Mouse (Mus musculus) common myeloid progenitor, adult 5-6 weeks (primary cell): ENCODE data around the gene Tmem178. TPM values are rescaled to one million over a fixed set of nuclear protein-coding genes. Genes with fewer than 3 reads are reported as not detected.
A peak's percentile ranks its signal among the peaks of the same experiment; 100 is the strongest.

Source experiments
- ATAC-seq: replicated peaks from 2 replicates; pipeline ENCODE4 v1.8.0; 2016; ENCODE audit warnings: low read depth, mild to moderate bottlenecking, moderate TSS enrichment, inconsistent platforms; ENCODE audit not compliant: poor library complexity, severe bottlenecking
- total RNA-seq: library from RNA; stranded (forward); fragments of 200-1000, 187-1606 nt; gene quantifications from 2 replicates; pipeline ENCODE4 v1.2.3, GENCODE M21; 2017

Gene Tmem178
- total RNA-seq, result not detected in 2 replicates

DNA sequence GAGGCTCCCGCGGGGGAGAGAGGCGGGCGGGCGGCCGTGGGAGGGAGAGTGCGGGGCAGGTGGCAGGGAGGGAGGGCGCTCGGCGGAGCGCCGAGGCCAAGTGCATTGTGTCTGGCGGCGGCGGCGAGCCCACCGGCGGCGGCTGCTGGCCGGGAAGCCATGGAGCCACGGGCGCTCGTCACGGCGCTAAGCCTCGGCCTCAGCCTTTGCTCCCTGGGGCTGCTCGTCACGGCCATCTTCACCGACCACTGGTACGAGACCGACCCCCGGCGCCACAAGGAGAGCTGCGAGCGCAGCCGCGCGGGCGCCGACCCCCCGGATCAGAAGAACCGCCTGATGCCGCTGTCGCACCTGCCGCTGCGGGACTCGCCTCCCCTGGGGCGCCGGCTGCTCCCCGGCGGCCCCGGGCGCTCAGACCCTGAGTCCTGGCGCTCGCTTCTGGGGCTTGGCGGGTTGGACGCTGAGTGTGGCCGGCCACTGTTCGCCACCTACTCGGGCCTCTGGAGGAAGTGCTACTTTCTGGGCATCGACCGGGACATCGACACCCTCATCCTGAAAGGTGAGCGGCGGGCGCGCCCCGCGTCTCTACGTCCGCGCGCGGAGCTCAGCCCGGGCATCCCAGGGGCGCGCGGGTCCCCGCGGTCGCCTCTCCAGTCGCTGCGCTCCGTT, at the start of gene Tmem178:
TSS of gene Tmem178 (plus strand) at position 103 of the 669 bp plus-strand sequence.
- peak; percentile 40 for ATAC-seq

DNA sequence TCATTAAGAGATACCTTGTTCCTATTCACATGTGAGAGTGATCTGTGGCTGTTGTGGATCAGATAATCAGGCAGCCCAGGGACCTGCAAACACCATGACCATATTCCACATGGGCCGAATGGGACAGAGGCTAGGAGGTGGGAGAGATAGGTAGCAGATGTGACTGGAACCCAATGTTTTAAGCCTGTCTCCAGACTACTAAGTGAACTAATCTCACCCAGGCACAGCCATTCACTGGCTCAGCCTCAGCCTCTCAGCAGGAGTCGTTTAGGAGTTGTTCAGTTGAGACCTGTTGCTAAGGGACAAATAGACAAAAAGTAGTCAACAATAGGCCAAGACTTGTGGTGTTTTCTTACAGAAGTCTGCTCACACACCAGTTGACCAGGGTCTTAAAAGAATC, 48.0 kb upstream of the Tmem178 start:
- ATAC-seq, result no peak

DNA sequence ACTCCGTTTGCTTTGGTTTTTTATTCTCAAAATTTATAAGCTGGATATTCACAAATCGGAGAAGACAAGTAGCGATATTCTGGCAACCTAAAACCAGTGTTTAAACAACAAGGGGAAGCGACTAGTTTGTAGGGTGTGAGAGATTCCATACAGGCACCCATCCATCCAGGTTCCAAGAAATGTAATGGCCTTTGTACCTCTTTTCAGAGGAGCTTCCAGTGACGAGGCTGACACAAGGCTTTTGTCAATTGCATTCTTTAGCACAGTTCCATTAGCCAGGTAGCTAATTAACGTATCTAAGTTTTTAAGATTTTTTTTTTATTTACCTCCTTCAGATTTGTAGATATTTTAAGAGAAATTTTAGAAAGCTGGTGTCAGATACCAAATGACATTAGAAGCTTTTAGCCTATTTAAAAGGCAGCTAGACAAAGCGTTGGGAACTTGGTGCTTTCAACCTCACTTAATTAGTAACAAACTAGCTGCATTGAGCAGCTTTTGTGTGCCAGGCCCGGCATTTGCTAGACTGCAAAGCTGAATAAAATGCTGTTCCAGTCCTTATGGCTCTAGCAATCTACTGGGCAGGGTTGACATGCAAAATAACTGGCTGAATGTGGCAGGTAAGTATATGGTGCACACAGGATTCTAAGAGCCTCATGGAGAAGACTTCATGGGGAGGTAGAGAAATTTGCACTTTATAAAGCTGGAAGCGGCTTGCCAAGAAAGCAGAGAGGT, 46.6 kb upstream of the Tmem178 start:
- ATAC-seq, result no peak

DNA sequence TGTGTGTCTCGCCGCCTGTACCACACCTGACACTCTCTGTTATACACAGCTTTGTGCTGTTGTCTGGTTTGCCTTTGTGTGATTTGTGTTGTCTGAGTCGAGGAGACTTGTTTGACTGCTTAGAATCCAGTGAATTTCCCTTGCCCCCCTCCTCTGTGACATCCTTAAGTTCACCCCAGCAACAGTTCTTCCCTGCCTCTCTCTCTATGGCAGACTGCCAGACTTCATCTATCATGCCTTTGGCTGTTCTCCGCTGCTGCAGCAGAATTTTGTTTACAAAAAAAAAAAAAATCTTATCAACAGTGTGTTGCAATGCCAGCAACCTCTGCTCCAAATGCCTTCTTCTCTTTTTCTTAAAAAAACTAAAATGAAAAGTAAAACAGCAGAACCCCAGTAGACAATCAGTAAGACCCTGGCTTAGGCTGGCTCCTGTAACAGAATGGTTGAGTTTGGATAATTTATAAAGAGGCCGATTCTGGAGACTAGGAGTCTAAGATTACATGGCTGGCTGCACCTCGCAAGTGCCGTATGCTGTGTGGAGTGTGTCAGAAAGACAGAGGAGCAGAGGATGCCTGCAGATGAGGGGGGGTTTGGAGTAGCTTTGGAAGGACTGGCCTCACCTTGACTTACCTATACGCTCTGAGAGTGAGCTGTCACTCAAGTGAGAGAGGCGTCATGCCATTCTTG, 44.8 kb upstream of the Tmem178 start:
- ATAC-seq, result peak; percentile 53

DNA sequence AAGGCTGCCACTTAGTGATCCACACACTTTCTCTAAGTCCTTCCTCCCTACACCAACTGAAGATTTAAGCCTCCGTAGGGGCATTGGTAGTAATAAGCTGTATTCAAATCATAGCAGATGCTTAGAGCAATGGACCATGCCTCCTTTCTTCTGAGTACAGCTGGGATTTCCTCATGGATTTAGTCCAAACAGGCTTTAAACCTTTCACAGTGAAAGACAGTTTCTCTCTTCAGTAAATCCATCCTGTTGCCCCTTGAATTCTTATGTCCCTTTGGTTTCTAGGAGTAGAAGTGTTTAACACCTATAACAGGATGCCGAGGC, 44.3 kb upstream of the Tmem178 start:
- ATAC-seq, result no peak

DNA sequence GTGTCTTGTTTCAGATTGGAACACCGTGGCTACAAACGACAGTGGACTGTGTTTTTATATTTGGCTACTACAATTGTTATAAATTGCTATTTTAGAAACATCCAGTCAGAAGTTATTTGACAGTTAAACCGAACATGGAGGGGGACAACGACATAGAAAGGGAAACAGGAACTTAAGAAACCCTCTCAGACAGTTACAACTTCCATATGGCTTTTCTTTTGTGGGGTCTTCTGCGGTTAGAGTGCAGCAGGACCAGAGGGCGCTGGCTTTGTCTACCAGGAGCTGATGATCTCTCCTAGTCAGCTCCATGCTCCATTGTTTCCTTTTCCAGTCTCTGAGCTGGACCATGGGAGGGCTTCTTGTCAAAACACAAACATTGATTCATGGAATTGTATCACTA, 42.5 kb upstream of the Tmem178 start:
- ATAC-seq, result peak; percentile 73

DNA sequence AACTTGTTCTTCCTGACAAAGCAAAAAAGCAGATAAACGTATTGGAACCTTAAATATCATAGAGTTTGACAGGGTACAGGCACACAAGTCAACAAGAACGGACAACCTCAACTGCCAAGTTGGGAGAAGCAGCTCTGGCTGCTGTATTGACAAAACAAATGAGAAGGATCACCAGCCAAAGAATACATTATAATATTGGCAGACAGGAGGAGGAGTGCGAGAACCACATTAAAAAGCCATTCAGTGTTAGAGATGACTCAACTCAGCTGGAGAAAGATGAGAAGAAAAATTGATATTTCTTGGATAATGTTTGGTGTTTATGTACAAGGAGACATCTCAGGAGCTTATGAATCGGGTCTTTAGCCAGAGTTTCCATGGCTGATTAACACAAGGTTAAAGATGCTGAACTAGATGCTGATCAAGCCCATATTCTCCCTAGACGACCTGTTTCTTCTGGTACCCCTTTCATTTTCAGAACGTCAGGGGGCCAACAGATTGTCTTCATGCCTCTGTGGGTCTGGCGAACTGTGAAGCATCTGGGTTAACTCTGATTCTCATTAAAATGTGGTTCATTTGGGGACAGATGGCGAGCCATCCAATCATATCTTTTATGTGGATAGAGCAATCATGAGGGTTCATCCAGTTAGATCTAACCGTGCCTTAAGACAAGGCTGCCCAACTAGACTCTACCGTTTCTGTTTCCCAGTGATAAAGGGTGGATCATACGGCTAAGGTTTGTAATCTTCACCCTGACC, 41.1 kb upstream of the Tmem178 start:
- ATAC-seq, result no peak

DNA sequence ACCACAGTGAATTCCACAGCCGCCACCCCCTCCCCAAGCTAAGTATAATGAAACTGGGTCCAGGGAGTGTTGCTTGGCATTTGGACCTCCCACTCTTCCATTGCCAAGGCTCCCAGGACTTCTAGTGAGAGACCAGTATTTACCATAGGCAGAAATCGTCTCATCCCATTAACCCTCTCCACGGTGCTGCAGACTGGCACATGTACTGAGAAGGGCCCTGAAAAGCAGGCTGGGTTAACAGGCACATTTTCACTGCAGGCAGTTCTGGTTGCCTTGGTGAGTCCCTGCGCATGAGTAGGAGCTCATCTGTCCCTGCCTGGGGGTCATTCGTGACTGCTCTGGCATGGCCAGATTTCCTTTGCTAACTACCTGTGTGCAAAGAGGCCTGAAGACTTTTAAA, 40.4 kb upstream of the Tmem178 start:
- no peak for ATAC-seq

DNA sequence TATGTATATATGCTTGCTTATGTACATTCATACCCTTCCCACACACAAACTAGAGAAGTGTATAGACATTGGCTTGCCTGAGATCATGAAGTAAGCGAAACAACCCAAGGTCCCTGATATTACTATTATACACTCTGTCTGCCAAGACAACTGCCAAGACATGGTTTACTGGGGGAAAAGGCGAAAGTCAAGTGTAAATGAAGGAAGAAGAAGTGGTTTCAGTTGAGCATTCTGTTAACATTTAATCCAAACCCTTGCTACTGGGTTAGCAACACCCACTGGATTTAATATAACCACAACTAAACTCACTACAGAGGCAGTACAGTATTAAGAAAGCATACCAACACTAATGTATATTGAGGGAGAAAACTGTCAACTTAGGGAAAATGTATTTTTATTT, 28.8 kb upstream of the Tmem178 start:
- no peak for ATAC-seq

DNA sequence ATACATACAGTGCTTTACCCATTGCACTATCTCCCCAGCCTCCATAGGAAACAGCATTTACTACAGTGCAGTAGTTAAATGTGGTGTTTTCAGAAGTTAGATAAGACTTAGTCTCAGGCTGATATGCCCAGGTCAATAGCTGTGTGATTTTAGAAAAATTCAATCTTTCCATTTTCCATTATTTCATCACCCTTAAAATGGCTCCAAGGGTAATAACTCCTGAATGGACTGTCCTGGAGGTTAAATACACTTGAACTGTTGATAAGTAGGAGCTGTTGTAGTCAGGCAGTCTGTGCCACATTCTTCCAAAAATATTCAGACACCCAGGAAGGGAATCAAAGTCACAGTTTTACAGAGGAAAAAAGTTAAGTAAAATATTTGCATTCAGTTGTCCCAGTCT, 25.2 kb upstream of the Tmem178 start:
- ATAC-seq, result no peak

DNA sequence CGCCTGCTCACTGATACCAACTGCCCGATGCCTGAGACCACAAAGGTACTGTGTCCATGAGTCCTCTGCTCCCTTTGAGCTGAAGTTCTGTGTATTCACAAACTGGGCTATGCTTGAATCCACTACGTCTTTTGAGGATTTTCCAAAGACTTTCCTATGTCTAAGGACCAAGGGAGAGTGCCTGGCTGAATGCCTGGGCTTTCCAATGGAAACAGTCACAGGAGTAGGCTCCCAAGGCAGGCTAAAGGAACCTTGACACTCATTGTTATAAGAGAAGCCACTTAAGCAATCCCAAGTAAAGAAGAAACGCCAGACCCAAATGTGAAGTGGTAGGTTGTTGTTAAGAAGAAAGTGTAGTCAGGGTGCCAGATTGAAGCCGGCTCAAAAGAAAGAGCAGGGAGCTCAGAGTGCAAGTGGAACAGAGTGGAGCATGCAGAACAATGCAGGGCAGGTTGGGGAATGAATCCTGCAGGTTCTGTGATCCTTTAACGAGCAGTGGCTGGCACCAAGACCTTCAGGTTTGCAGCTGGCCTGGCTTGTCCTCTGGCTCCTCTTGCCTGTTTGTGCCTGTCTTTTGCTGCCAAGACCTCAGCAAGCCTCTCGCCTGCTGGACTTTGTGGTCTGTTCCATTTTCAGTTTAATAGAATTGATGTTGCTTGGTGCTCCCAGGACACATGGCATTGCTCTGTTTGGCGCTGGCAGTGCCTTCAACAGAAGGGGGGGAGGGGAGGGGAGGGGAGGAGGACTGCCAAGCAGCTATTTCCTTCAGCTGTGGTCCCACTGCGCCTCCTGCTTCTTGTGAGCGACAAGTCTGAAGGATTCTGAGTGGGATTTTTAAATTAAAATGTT, 22.9 kb upstream of the Tmem178 start:
- ATAC-seq, result no peak

DNA sequence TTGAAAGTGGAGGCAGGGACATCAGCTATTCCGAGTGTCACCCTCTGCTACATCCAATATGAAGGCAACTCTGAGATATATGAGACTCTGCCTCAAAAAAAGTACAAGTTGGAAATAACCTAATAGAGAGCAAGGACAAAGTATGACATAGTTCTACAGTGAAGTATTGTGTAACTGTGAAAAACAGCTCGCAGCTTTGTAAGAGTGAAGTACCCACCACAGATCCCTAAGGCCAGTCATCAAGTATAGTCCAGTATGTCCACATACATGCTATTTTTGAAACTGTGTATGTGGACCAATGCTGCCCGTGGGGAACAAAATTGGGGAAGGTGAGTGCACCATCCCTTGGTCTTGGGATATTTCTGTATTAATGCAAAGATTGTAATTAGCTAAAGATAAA, 18.9 kb upstream of the Tmem178 start:
- ATAC-seq, result no peak

DNA sequence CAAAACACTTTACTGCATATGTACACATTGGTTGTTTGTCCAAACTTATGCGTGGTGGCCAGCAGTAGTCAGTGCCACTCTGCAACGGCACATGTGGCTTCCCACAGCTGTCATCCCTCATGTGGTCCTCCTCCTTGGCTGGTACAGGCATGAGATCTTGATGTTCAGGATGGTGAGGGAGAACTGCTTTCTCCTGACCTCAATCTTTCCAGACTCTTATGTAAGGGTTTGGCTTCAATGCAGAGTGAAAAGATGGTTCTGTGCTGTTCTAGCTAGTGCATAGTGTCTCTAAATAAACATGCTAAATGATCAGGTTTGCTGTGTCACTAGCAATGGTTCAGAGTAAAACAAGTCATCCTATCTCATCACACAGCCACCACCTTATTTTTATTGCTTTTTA, 17.3 kb upstream of the Tmem178 start:
- ATAC-seq, result no peak

DNA sequence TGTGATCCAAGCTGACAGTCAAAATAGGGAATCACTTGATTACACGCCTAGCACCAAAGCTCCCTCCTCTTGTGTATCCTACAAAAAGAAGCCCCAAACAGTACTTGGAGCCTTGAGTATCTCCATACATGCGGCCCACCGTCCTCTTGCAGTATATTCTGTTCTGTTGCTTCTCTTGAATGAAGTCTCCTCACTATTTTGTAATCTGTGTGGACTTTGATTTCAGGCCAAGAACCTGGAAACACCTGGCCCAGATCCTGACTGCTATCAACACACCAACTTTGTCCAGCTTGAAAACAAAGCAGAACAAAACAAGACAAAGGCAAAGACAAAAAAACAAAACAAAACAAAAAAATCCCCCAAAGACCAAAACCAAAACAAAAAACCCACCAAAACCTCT, 11.7 kb upstream of the Tmem178 start:
- no peak for ATAC-seq

DNA sequence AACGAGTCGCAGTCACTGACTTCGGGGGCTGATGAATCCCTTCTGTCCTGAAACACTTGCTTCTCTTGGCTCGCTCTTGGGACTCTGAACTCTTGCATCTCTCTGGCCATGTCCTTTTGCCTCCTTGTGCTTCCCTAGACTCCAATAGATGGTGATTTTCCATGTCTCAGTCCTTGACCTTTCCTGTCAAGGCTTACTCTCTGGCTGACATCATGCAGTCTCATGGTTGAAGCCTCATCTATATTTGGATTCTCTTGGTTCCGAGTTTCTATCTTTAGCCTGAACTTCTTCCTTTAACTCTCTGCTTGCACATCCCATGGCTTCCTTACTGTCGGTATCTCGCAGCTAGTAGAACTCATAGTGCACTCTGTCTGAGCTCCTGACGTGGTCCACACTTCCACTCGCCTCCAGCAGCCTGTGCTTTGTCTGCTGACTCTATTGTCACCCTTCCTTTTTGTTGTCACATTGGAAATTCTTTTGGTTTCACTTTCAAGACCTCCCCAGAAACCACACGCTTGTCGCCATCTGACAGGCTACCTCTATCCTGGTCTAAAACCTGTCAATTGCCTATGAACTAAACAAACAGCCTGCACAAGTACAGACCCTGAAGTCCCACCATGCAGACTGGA, 10.9 kb upstream of the Tmem178 start:
- peak; percentile 93 for ATAC-seq

DNA sequence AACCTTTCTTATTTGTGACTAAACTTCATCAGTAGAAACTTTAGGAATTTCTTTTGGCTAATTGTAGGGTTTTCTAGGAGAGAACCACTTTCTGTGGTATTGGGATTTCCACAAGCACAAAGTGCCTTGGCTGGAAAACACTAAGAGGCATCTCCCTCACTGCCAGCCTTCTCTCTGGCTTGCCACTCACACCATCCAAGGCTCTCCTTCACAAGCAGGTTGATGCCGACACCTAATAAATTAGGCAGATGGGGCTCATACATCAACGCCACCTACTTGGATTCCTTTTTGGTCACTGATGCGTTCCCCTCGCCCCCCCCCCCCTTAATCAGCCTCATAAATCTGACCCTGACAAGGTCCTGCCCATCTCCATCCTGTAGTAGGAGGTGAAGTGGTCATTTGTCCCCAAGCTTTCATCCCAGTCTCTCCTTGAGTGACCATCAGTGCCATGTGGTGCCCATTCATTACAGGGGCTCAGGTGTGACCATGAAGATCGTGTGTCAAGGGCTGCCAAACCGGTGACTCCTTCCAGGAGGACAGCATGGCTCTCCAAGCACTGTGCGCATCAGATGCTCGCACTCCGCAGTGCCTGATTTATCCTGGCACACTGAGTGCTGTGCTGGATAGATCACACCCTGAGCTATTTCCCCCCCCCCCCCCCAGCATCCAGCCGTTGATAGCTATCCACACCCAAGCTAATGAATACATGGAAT, 8.5 kb upstream of the Tmem178 start:
- ATAC-seq, result no peak

DNA sequence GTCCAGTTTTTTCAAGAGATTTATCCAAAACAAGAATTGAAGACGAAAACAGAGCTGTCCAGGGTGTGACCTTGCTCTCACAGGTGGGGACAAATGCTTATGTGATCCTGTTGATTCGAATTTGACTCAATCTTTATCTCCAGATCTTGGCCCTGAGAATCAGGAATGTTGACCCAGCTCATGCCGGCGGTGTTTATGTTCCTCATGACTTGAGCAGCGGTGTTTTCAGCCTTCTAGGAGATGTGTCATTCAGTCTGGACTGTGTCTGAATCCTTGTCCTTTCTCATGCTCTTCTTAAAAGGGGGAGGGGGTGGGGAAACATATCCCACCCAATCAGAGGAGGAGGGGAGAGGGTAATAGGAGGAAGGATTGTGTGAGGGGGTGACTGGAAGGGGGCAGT, 7.9 kb upstream of the Tmem178 start:
- ATAC-seq, result no peak

DNA sequence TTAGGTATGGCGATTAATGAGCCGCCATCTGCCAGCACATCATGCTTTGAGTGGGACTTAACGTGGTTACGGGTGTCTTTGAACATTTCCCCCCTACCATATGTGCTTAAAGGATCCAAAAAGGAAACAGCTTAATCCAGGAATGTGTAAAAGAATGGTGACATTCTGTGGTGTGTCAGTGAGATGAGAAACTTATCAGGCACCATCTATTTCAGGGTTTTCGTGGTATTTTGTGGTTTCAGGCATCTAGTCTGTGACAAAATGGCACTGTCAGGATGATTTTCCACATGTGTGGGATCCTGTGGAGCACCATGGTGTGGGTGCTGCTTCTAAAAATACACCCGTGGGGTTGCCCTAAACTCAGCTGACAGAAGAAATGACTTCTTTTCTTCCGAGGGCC, 4.6 kb upstream of the Tmem178 start:
- ATAC-seq, result no peak

DNA sequence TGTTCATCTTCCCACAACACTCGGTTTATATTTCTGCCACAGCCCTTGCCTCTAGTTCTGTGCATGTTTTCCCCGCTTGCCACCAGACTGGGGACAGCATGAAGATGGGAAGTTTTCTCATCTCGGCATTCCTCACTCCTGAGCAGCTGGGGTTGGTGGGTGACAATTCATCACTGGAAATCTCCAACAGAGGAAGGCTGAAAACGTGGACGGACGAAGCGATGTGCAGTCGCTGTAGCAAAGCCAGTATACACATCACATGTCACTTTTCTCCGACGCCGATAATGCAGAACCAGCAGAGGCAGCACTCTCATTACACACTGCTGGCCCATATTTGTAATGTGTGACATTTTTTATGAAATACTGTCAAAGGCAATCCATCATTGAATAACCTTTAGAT, 2.6 kb upstream of the Tmem178 start:
- no peak for ATAC-seq
